Mouse (Mus musculus): ENCODE results near the gene Ckap4. TPM values are rescaled to one million over a fixed set of nuclear protein-coding genes. Genes with fewer than 3 reads are reported as not detected.

Gene Ckap4
- polyA plus RNA-seq, 1 experiment from 2014 or later: 66.1 TPM

DNA sequence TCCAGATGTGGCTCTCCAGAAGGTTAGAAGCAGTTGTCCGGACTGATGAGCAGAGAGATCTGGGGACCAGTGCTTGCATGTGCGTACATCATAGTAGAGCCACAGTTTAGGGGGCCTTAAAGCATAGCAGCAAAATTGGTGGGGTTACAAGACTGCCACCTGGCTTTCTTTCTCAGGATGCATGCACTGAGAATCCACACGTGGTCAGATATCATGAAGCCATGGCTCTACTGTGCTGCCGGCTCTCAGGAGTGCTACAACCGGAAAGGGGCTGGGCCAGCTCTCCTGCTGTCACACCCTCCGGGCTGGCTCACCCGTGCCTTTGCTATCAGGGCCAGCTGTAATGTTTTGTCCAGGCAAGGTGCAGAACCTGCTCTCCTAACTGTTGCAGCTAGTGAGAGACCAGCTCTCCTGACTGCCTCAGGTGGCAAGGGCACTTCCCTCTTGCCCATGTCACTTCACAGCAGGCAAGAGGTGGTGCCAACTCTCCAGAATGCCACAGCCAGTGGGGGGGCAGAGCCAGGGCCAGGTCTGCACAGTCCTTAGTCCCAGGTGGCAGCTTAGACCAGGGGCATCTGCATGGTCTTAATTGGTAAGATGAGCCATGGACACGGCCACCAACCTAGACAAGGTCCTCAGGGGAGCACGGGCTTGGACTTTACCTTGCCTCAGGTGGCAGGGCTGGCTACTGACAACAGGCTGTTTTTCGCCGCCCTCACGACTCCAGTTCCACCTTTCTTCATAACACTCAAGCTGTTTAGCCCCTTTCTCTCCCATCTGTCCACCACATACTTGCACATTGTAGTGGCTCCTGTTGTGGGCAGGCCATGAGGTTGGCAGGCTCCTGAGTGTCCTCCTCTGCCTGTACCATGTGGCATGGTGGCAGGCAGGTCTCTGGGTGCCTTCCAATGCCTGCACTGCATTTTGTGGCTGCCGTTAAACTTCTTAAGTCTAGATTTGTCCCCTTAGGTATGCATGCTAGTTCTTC is 29.0 kb upstream of the Ckap4 start:
- no peak for DNase-seq (ENCODE audit: low spot score)
- H3K4me3 ChIP-seq: no peak overlapping the region
- no peaks in the 10 kb centered on the region for H3K36me3 ChIP-seq
- no peaks in the 10 kb centered on the region for H3K27me3 ChIP-seq (ENCODE audit: low read depth, poor library complexity, severe bottlenecking)
- H3K4me1 ChIP-seq: peaks cover 7% of the 10 kb centered on the region; the same call in 1 of the 2 replicates
- no peak overlapping the region for H3K27ac ChIP-seq (replicated peaks)
- WGBS: 73% methylated on average over 13 of the region's 13 CpGs
- peaks cover 11% of the 10 kb centered on the region for H3K9me3 ChIP-seq (replicated peaks)

DNA sequence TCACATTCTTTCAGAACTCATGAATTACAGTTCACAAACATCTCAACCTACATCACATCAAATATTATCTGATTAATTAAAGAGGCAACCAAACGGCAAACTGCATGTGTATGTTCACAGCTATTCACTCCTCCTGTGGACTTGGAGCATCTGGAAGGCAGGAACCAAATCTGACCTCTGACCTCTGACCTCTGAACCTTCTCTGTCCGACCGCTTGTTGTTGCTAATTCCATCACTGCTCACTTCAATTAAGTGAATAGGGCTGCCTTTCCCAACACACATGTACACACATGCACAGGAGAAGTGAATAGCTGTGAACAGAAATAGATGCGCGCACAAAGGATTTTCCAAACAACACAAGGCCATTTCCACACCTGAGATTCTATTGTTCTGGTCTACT is 28.3 kb upstream of the Ckap4 start:
- 63% methylated on average over 5 of the region's 5 CpGs for WGBS
- DNase-seq (ENCODE audit: low spot score): no peak
- H3K27me3 ChIP-seq (ENCODE audit: low read depth, poor library complexity, severe bottlenecking): no peaks in the 10 kb centered on the region
- peaks cover 7% of the 10 kb centered on the region; the same call in 1 of the 2 replicates for H3K4me1 ChIP-seq
- no peaks in the 10 kb centered on the region for H3K36me3 ChIP-seq
- no peak overlapping the region for H3K4me3 ChIP-seq
- H3K9me3 ChIP-seq (replicated peaks): peaks cover 12% of the 10 kb centered on the region
- H3K27ac ChIP-seq (replicated peaks): no peak overlapping the region

DNA sequence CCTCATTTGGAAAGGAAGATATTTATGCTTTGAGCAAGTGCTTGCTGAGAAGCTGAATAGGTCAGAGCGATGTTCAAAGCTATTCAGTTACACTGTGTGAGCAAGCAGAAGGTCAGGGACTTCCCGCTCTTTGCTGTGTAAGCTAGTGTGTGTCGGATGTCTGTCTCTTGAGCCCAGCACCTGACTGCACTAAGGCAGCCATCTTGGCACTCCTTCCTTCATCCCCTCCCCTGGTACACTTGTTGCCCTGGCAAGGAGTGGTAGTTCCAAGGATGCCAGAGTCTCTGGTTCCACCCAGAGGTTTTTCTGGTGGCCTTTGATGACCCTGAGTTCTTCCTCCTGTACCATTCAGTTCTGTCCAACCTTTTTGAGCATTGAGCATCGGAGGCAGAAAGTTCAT is 26.1 kb upstream of the Ckap4 start:
- Histone ChIP-seq H3K27me3 (ENCODE audit: low read depth, poor library complexity, severe bottlenecking) (no peaks in the 10 kb centered on the region), H3K4me1 (peaks cover 7% of the 10 kb centered on the region; the same call in 1 of the 2 replicates), H3K9me3 (replicated peaks) (peaks cover 12% of the 10 kb centered on the region), H3K27ac (replicated peaks) (no peak overlapping the region), H3K4me3 (no peak overlapping the region), H3K36me3 (no peaks in the 10 kb centered on the region)
- no peak for DNase-seq (ENCODE audit: low spot score)
- WGBS: 88% methylated on average over 4 of the region's 4 CpGs

DNA sequence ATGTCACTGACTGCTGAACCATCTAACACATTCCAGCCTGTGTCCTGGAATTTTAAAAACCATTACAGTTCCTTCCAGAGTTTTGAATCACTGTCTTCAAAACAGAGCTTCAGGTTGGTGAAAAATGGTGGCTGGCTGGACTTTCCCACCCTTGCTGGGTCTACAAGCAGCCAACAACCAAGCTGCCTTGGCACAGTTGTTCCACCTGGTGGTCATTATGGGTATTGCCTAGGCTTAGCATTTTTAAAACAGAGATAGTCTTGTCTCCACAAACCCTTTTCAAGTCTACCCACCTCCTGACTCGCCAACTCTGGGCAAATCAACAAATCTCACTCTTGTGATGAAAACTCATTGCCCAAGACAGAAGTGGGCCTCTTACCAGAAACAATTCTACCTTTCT is 24.6 kb upstream of the Ckap4 start:
- 85% methylated on average over 1 of the region's 1 CpGs for WGBS
- Histone ChIP-seq H3K4me1 (peaks cover 12% of the 10 kb centered on the region), H3K27ac (replicated peaks) (no peak overlapping the region), H3K4me3 (no peak overlapping the region), H3K9me3 (replicated peaks) (peaks cover 12% of the 10 kb centered on the region), H3K36me3 (no peaks in the 10 kb centered on the region), H3K27me3 (ENCODE audit: low read depth, poor library complexity, severe bottlenecking) (no peaks in the 10 kb centered on the region)
- DNase-seq (ENCODE audit: low spot score): no peak

DNA sequence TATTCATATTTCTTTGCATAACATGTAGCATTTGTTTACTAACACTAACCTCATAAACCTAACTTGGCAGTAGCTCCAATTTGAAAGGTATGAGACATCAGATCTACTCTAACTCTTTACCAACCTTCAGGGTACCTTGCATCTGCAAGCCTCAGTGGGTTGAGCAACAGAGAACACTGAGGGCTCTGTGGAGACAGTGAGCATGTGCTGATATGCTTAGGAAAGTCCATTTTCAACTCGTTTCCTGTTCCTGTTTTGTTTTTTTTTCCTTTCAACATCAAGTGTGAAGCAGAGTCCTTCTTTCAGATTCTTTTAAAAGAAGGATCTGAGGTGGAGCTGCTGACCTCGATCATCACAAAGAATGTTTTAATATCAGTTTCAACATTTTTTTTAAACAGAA is 22.3 kb upstream of the Ckap4 start:
- no peaks in the 10 kb centered on the region for H3K36me3 ChIP-seq
- H3K4me1 ChIP-seq: peaks cover 5% of the 10 kb centered on the region; the same call in 1 of the 2 replicates
- no peaks in the 10 kb centered on the region for H3K27me3 ChIP-seq (ENCODE audit: low read depth, poor library complexity, severe bottlenecking)
- H3K4me3 ChIP-seq: no peak overlapping the region
- peaks cover 17% of the 10 kb centered on the region for H3K9me3 ChIP-seq (replicated peaks)
- 82% methylated on average over 2 of the region's 2 CpGs for WGBS
- DNase-seq (ENCODE audit: low spot score): no peak
- H3K27ac ChIP-seq (replicated peaks): no peak overlapping the region

DNA sequence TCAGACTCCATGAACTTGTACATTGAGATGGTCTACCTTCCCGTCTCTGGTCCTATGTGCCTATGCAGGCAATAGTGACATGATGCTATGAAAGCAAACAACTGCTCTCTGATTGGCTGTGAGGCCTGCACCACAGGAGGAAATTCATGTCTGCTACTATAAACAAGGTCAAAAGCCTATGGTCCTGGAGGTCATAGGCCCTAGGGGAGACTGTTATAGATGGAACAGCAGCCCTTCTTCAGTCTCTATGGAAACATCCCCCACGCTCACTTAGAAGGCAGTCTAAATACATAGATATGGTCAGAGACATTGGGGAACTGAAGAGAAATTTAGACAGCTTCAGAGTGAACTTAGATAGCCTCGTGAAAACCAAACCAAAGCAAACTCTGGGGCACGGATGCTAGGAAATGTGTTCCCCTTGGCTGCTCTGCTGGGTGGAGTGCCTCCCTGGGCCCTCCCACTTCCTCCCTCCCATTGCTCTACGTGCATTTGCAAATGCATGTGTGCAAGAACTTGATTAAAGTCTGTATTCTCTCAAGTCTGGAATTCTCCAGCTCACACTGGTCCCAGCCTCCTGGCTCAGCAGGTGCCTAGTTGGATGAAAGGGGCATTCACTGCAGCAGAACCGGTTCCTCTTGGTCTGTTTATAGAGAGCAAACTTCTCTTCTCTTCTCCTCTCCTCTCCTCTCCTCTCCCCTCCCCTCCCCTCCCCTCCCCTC is 20.6 kb upstream of the Ckap4 start:
- Histone ChIP-seq H3K36me3 (no peaks in the 10 kb centered on the region), H3K9me3 (replicated peaks) (peaks cover 17% of the 10 kb centered on the region), H3K4me3 (no peak overlapping the region), H3K27ac (replicated peaks) (no peak overlapping the region), H3K27me3 (ENCODE audit: low read depth, poor library complexity, severe bottlenecking) (no peaks in the 10 kb centered on the region), H3K4me1 (peaks cover 5% of the 10 kb centered on the region; the same call in 1 of the 2 replicates)
- 35% methylated on average over 6 of the region's 6 CpGs for WGBS
- no peak for DNase-seq (ENCODE audit: low spot score)

DNA sequence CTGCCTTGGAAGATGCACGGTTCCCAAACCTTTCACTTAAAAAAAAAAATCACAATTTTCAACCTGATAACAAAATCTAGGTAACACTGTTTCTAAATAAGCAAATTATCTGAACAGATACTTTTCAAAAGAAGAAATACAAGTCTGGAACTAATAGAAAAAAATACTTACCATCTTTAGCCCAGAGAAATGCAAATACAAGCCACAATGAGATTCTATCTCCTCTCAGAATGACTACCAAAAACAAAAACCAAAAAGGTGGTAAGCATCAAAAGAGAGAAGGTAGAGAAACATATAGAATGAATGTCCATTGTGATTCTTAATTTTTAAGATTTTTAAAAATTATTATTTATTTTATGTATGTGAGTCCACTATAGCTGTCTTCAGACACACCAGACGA is 18.6 kb upstream of the Ckap4 start:
- no peaks in the 10 kb centered on the region for H3K36me3 ChIP-seq
- no peak overlapping the region for H3K4me3 ChIP-seq
- H3K4me1 ChIP-seq: peaks cover 7% of the 10 kb centered on the region; the same call in 1 of the 2 replicates
- no peaks in the 10 kb centered on the region for H3K27me3 ChIP-seq (ENCODE audit: low read depth, poor library complexity, severe bottlenecking)
- no peak for DNase-seq (ENCODE audit: low spot score)
- WGBS: 88% methylated on average over 2 of the region's 2 CpGs
- H3K27ac ChIP-seq (replicated peaks): no peak overlapping the region
- H3K9me3 ChIP-seq (replicated peaks): peaks cover 5% of the 10 kb centered on the region; the same call in 1 of the 2 replicates

DNA sequence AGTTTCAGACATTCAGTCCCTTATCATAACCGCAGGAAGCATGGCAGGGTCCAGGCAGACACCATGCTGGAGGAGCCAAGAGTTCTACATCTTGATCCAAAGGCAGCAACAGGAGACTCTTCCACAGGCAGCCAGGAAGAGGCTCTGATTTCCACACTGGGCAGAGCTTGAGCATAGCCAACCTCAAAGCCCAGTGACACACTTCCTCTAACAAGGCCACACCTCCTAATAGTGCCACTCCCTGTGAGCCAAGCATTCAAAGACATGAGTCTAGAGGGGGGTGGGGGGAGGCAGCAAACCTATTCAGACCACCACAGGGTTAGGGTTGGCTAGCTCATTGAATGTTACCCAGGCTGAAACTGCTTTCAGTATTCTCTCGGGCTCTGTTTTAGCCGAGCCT is 18.0 kb upstream of the Ckap4 start:
- no peaks in the 10 kb centered on the region for H3K36me3 ChIP-seq
- no peak overlapping the region for H3K27ac ChIP-seq (replicated peaks)
- peaks cover 7% of the 10 kb centered on the region; the same call in 1 of the 2 replicates for H3K4me1 ChIP-seq
- no peaks in the 10 kb centered on the region for H3K27me3 ChIP-seq (ENCODE audit: low read depth, poor library complexity, severe bottlenecking)
- 88% methylated on average over 3 of the region's 3 CpGs for WGBS
- H3K9me3 ChIP-seq (replicated peaks): peaks cover 5% of the 10 kb centered on the region; the same call in 1 of the 2 replicates
- DNase-seq (ENCODE audit: low spot score): no peak
- no peak overlapping the region for H3K4me3 ChIP-seq

DNA sequence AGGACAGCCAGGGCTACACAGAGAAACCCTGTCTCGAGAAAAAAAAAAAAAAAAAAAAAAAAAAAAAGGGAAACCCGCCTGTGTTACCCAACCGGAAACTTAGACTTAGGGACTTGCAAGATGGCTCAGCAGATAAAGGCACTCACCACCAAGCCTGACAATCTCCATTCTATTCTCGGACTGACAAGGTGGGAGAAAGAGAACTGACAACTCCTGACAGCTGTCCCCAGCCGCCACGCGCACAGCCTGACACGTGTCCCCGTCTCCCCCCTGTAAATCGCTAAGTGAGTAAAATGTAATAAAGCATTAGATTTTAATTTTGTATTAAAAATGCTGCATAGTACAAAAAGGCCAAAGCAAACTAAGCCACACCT is 16.0 kb upstream of the Ckap4 start:
- Histone ChIP-seq H3K27ac (replicated peaks) (no peak overlapping the region), H3K27me3 (ENCODE audit: low read depth, poor library complexity, severe bottlenecking) (no peaks in the 10 kb centered on the region), H3K9me3 (replicated peaks) (peaks cover 5% of the 10 kb centered on the region; the same call in 1 of the 2 replicates), H3K36me3 (no peaks in the 10 kb centered on the region), H3K4me1 (peaks cover 7% of the 10 kb centered on the region; the same call in 1 of the 2 replicates), H3K4me3 (no peak overlapping the region)
- no peak for DNase-seq (ENCODE audit: low spot score)
- 85% methylated on average over 10 of the region's 10 CpGs for WGBS

DNA sequence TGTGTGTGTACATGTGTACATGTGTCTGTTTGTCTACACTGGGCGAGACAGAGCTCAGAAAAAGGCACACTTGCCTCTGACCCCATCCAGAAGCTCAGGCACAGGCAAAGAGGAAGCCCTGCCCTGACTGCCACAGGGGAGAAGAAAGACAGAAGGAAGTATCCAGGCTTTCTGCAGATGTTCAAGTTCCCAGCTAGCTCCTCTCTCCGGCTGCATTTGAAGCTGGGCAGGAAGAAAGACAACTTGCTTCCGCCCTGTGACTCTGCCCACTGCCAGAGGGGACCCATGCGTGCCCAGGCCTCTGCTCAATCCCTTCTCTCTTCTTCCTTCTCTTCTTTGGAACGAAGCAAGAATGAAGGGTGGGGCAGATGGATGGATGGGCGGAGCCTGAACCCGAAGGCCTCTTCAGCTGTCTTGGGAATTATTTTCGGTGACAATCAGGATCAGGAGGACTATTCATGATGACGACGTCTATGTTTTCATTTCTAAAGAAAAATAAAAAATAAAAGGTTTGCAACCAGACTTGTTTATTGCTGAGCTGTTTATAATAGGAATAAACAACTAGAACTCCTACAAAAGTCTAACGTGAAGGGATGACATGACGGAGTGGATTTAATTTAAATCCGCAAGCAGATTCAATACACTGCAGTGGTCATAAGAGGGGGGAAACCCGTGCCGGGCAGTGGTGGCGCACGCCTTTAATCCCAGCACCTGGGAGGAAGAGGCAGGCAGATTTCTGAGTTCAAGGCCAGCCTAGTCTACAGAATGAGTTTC is 15.5 kb upstream of the Ckap4 start:
- Histone ChIP-seq H3K4me3 (no peak overlapping the region), H3K4me1 (peaks cover 3% of the 10 kb centered on the region; the same call in 1 of the 2 replicates), H3K9me3 (replicated peaks) (peaks cover 5% of the 10 kb centered on the region; the same call in 1 of the 2 replicates), H3K27ac (replicated peaks) (no peak overlapping the region), H3K36me3 (no peaks in the 10 kb centered on the region), H3K27me3 (ENCODE audit: low read depth, poor library complexity, severe bottlenecking) (no peaks in the 10 kb centered on the region)
- DNase-seq (ENCODE audit: low spot score): no peak
- 85% methylated on average over 17 of the region's 17 CpGs for WGBS

DNA sequence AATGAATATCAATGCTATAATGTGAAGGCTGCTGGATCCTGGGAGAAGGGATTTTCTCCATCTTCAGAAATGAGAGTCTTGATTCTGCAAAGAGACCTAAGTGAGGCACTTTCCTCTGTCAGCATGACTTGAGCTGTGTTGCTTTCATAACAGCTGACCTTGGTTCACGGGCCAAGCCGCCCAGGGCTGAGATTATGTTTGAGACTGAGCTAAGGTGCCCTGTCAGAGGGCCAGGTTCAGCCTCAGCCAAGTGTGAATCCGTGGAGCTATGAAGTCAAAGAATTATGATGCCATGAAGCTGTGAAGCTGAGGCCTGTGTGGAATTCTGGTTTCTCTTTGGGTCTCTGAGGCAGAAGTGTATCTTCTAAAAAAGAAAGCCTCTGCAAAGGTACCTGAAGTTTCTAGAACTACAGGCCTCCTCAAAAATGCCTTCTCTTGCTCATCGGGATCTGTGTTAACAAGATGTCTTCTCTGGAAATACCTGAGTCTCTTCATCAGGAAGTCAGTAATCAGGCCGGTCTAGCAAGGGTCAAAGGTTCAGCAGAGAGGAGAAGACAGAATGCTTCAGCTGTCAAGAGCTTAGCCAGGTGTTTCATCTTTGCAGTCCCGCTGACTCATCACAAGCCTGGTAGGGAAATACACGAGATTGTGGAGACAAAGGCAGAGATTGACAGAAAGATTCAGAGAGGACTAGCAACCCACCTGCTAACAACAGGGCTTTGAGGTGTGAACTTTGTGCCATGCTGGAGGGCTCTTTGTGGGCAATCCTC is 11.2 kb upstream of the Ckap4 start:
- peaks cover 2% of the 10 kb centered on the region; the same call in 1 of the 2 replicates for H3K4me1 ChIP-seq
- H3K9me3 ChIP-seq (replicated peaks): no peaks in the 10 kb centered on the region
- 75% methylated on average over 7 of the region's 7 CpGs for WGBS
- H3K27me3 ChIP-seq (ENCODE audit: low read depth, poor library complexity, severe bottlenecking): no peaks in the 10 kb centered on the region
- H3K36me3 ChIP-seq: no peaks in the 10 kb centered on the region
- no peak overlapping the region for H3K4me3 ChIP-seq
- DNase-seq (ENCODE audit: low spot score): no peak
- no peak overlapping the region for H3K27ac ChIP-seq (replicated peaks)
